Comparison of ENCODE assay signal across 10 mouse cellular contexts in the genomic region with DNA sequence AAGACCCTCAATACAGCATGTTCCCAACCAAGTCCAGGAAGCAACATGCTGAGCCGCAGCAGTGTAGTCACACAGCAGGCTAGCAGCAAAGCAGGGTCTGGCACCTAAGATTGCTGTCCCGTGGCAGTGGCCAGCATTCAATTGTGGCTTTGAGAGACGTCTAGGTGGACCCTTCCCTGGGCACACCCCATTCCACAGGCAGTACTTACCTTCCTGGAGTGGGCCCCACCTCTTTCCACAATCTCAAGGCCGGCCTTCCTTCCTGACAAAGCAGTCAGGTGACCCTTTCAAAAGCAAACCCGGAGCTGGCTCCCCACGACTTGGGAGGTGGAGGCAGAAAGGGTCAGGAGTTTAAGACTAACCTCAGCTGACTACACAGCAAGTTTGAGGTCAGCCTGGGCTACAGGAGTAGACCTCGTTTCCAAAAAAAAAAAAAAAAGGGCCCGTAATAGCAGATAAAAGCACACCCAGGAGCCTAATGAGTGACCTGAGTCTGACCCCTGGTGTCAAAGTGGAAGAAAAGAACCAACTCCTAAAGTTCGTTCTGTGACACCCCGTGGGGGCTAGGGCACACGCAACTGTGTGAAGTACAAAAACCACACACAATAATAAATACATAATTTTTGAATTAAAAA. TPM values are rescaled to one million over a fixed set of nuclear protein-coding genes. Genes with fewer than 3 reads are reported as not detected.
DNase-seq lines count a peak whose midpoint lies in the region; ATAC-seq and TF ChIP-seq lines count a peak whose summit lies in the region.
"Had no signal": no experiment of that assay in that cellular context is flagged by ENCODE, and none has a peak within 500 bp of the region (broad histone marks: within the 10 kb centered on the region; RNA-seq: fewer than 3 reads in every experiment).

No protein-coding gene starts in this region.

- TF ChIP-seq CTCF in left cerebral cortex, adult 2 months (IDR thresholded peaks at IDR 0.05): no peak
- 0 out of 2 replicates have a peak, but pooled peaks have one; percentile 7 for TF ChIP-seq CTCF in lung, embryonic 14.5 days (IDR thresholded peaks at IDR 0.05; ENCODE audit: low read depth)
- TF ChIP-seq CTCF in liver, postnatal 0 days (IDR thresholded peaks at IDR 0.05; ENCODE audit: low read depth): no peak

- H3K9me3 ChIP-seq in embryonic facial prominence, embryonic 13.5 days: no peaks in the 10 kb centered on the region
- no peaks in the 10 kb centered on the region for H3K9me3 ChIP-seq in lung, embryonic 14.5 days (ENCODE audit: low read depth, low read length)
- H3K9me3 ChIP-seq in liver, postnatal 0 days (ENCODE audit: low read length): no peaks in the 10 kb centered on the region

- ATAC-seq in embryonic facial prominence, embryonic 13.5 days (ENCODE audit: insufficient number of reproducible peaks, insufficient read depth, low FRiP score, low TSS enrichment, low read depth): no peak
- ATAC-seq in lung, embryonic 14.5 days (ENCODE audit: insufficient read depth): peak; percentile 36; the same call in 1 of the 2 replicates
- ATAC-seq in liver, postnatal 0 days: no peak

- intact Hi-C loops in left cerebral cortex, adult 2 months (cut with DNase I): no loop called here
- intact Hi-C loops in left cerebral cortex, postnatal 14 days (cut with DNase I): no loop called here

- WGBS in embryonic facial prominence, embryonic 13.5 days: 26% methylated on average over 11 of the region's 11 CpGs
- 29% methylated on average over 11 of the region's 11 CpGs for WGBS in lung, embryonic 14.5 days
- 35% methylated on average over 11 of the region's 11 CpGs for WGBS in liver, postnatal 0 days (ENCODE audit: insufficient replicate concordance)

- H3K9ac ChIP-seq in embryonic facial prominence, embryonic 13.5 days: no peak overlapping the region
- no peak overlapping the region; the same call in 1 of the 2 replicates for H3K9ac ChIP-seq in lung, embryonic 14.5 days
- no peak overlapping the region for H3K9ac ChIP-seq in liver, postnatal 0 days (replicated peaks)

- 0 out of 2 replicates have a peak, but pooled peaks cover 3% of the 10 kb centered on the region for H3K27me3 ChIP-seq in embryonic facial prominence, embryonic 13.5 days
- H3K27me3 ChIP-seq in lung, embryonic 14.5 days (ENCODE audit: insufficient read depth, low read length): 0 out of 2 replicates have a peak, but pooled peaks cover 3% of the 10 kb centered on the region
- 0 out of 2 replicates have a peak, but pooled peaks cover 5% of the 10 kb centered on the region for H3K27me3 ChIP-seq in liver, postnatal 0 days (ENCODE audit: insufficient read depth, low read length)

- TF ChIP-seq EP300 in liver, postnatal 0 days (IDR thresholded peaks at IDR 0.05; ENCODE audit: low read depth): no peak

- no peak for DNase-seq in left cerebral cortex, adult 2 months (ENCODE audit: extremely low spot score in 1 of 2, low spot score in 2 of 2)
- no peak for DNase-seq in left cerebral cortex, postnatal 14 days (ENCODE audit: low spot score in 2 of 2)
- DNase-seq in lung, embryonic 14.5 days: peak; percentile 69
- peak; percentile 36 for DNase-seq in yolk sac, embryonic 10.5 days (ENCODE audit: low spot score)
- DNase-seq in right cerebral cortex, adult 2 months (ENCODE audit: low spot score in 2 of 2): no peak
- DNase-seq in liver, postnatal 0 days: no peak
- DNase-seq: cerebellum, postnatal 14 days; kidney, adult 18-20 months; retina, postnatal 1 day had no signal

- H3K4me3 ChIP-seq in left cerebral cortex, adult 2 months: no peak overlapping the region
- H3K4me3 ChIP-seq in embryonic facial prominence, embryonic 13.5 days: no peak overlapping the region
- no peak overlapping the region for H3K4me3 ChIP-seq in lung, embryonic 14.5 days (ENCODE audit: low read depth, low read length)
- H3K4me3 ChIP-seq in liver, postnatal 0 days (ENCODE audit: low read depth, low read length): no peak overlapping the region

- H3K27ac ChIP-seq in left cerebral cortex, adult 2 months: peak overlapping the region; percentile 96
- peak overlapping the region; percentile 17; the same call in 1 of the 2 replicates for H3K27ac ChIP-seq in embryonic facial prominence, embryonic 13.5 days
- H3K27ac ChIP-seq in lung, embryonic 14.5 days (ENCODE audit: low read depth): peak overlapping the region; percentile 88
- H3K27ac ChIP-seq in liver, postnatal 0 days (ENCODE audit: low read depth): no peak overlapping the region

- peaks cover 47% of the 10 kb centered on the region for H3K4me1 ChIP-seq in embryonic facial prominence, embryonic 13.5 days
- H3K4me1 ChIP-seq in lung, embryonic 14.5 days (ENCODE audit: insufficient read depth): peaks cover 6% of the 10 kb centered on the region; the same call in 1 of the 2 replicates
- peaks cover 7% of the 10 kb centered on the region for H3K4me1 ChIP-seq in liver, postnatal 0 days (ENCODE audit: insufficient read depth)

- H3K36me3 ChIP-seq in embryonic facial prominence, embryonic 13.5 days: peaks cover 38% of the 10 kb centered on the region
- H3K36me3 ChIP-seq in lung, embryonic 14.5 days (ENCODE audit: insufficient read depth): peaks cover 39% of the 10 kb centered on the region
- no peaks in the 10 kb centered on the region for H3K36me3 ChIP-seq in liver, postnatal 0 days (replicated peaks; ENCODE audit: insufficient read depth, low read length)

- no peak overlapping the region for H3K4me2 ChIP-seq in embryonic facial prominence, embryonic 13.5 days
- H3K4me2 ChIP-seq in lung, embryonic 14.5 days: no peak overlapping the region
- no peak overlapping the region for H3K4me2 ChIP-seq in liver, postnatal 0 days (ENCODE audit: low read depth, low read length)

RNA-seq across cellular contexts. Expression of a gene that starts 9.8 kb away (rescaled TPM):
- 100 to 1,000 TPM in 1 of 2 experiments, 10 to 100 TPM in 1; 89.7 to 107 TPM for total RNA-seq in left cerebral cortex, adult 2 months (2021)
- total RNA-seq in left cerebral cortex, postnatal 14 days (2021): 10 to 100 TPM; 58.2 to 67.1 TPM
- 7.4 and 8.0 TPM in 2 replicates for polyA plus RNA-seq in embryonic facial prominence, embryonic 13.5 days (2015; fragmentation: Nextera tagmentation; extraction: Ambion mirVana)
- polyA plus RNA-seq in lung, embryonic 14.5 days (2014; fragmentation: Nextera tagmentation; extraction: Ambion mirVana): 7.8 and 10.4 TPM in 2 replicates
- polyA plus RNA-seq in liver, postnatal 0 days (2015; fragmentation: Nextera tagmentation; extraction: Ambion mirVana): 0.35 and 0.54 TPM in 2 replicates

RNA-seq across cellular contexts. Expression of a gene that starts 20.3 kb away (rescaled TPM):
- total RNA-seq in left cerebral cortex, adult 2 months (2021): 100 to 1,000 TPM; 155 to 210 TPM
- total RNA-seq in left cerebral cortex, postnatal 14 days (2021): 10 to 100 TPM; 65.6 to 78.4 TPM
- polyA plus RNA-seq in embryonic facial prominence, embryonic 13.5 days (2015; fragmentation: Nextera tagmentation; extraction: Ambion mirVana): 9.1 and 9.5 TPM in 2 replicates
- polyA plus RNA-seq in lung, embryonic 14.5 days (2014; fragmentation: Nextera tagmentation; extraction: Ambion mirVana): 8.8 TPM in 2 replicates
- polyA plus RNA-seq in liver, postnatal 0 days (2015; fragmentation: Nextera tagmentation; extraction: Ambion mirVana): 0.96 and 1.1 TPM in 2 replicates

RNA-seq across cellular contexts. Expression of a gene that starts 50.3 kb away (rescaled TPM):
- 10 to 100 TPM; 41.9 to 44.5 TPM for total RNA-seq in left cerebral cortex, adult 2 months (2021)
- total RNA-seq in left cerebral cortex, postnatal 14 days (2021): 10 to 100 TPM; 38.5 to 43.2 TPM
- 65.9 and 68.4 TPM in 2 replicates for polyA plus RNA-seq in embryonic facial prominence, embryonic 13.5 days (2015; fragmentation: Nextera tagmentation; extraction: Ambion mirVana)
- polyA plus RNA-seq in lung, embryonic 14.5 days (2014; fragmentation: Nextera tagmentation; extraction: Ambion mirVana): 59.1 and 64.7 TPM in 2 replicates
- polyA plus RNA-seq in liver, postnatal 0 days (2015; fragmentation: Nextera tagmentation; extraction: Ambion mirVana): 33.8 and 34.4 TPM in 2 replicates

RNA-seq across cellular contexts. Expression of a gene that starts 59.3 kb away (rescaled TPM):
- total RNA-seq in left cerebral cortex, adult 2 months (2021): under 1 TPM; 0.30 to 0.41 TPM
- under 1 TPM; 0.24 to 0.49 TPM for total RNA-seq in left cerebral cortex, postnatal 14 days (2021)
- 0.56 and 0.60 TPM in 2 replicates for polyA plus RNA-seq in embryonic facial prominence, embryonic 13.5 days (2015; fragmentation: Nextera tagmentation; extraction: Ambion mirVana)
- polyA plus RNA-seq in lung, embryonic 14.5 days (2014; fragmentation: Nextera tagmentation; extraction: Ambion mirVana): 41.0 and 41.4 TPM in 2 replicates
- polyA plus RNA-seq in liver, postnatal 0 days (2015; fragmentation: Nextera tagmentation; extraction: Ambion mirVana): 0.36 and 0.45 TPM in 2 replicates

RNA-seq across cellular contexts. Expression of a gene that starts 59.9 kb away (rescaled TPM):
- total RNA-seq in left cerebral cortex, adult 2 months (2021): 100 to 1,000 TPM; 102 to 114 TPM
- 100 to 1,000 TPM; 112 to 121 TPM for total RNA-seq in left cerebral cortex, postnatal 14 days (2021)
- polyA plus RNA-seq in embryonic facial prominence, embryonic 13.5 days (2015; fragmentation: Nextera tagmentation; extraction: Ambion mirVana): 8.0 TPM in 2 replicates
- polyA plus RNA-seq in lung, embryonic 14.5 days (2014; fragmentation: Nextera tagmentation; extraction: Ambion mirVana): 6.3 and 6.4 TPM in 2 replicates
- 2.2 TPM in 2 replicates for polyA plus RNA-seq in liver, postnatal 0 days (2015; fragmentation: Nextera tagmentation; extraction: Ambion mirVana)

Comparison
In these comparisons a context has a peak if more than half of its experiments do, and no peak if none do; other contexts are left out.
1. DNase-seq: peak in lung, embryonic 14.5 days (single experiment) and yolk sac, embryonic 10.5 days (single experiment); none in left cerebral cortex, adult 2 months (0 of 2), left cerebral cortex, postnatal 14 days (0 of 2), right cerebral cortex, adult 2 months (0 of 2) and liver, postnatal 0 days (single experiment).